Comparison of ENCODE assay signal across 9 mouse cellular contexts in the genomic region with DNA sequence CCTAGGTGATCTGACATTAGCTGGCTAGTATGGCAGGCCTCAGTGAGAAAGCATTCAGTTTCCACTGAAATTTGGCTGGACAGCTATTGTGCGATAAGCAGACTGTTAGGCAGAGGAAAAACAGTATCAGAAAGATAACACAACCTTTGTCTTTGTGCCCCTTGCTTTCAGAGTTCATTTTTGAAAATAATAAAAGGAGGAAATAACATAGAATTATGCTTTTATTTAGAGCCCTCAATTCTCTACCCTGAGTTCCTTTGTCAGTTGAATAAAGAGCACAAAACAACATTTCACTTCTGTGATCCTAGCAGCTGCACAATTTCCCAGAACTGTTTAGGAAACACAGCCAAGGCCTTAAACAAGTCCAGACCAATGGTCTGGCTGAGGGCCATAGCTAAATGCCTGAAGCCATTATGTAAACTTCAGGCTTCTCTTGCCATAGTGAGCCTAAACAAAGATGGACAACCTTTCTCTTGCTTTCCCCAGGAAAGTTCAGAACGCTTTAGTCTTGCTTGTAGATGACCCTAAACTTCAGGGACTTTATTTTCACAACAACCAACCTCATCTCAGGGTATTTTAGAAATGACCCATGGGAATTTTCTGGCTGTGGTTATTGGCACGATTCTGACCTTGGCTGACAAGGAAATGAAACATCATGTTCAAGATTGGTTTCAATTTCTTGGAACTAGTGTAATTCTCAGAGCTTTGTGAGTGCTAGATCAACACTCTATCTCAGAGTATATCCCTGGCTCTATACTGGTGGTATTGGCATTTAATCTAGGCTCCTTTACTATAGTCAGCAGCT. TPM values are rescaled to one million over a fixed set of nuclear protein-coding genes. Genes with fewer than 3 reads are reported as not detected.
DNase-seq lines count a peak whose midpoint lies in the region; ATAC-seq and TF ChIP-seq lines count a peak whose summit lies in the region.
"Had no signal": no experiment of that assay in that cellular context is flagged by ENCODE, and none has a peak within 500 bp of the region (broad histone marks: within the 10 kb centered on the region; RNA-seq: fewer than 3 reads in every experiment).

No protein-coding gene starts in this region.

- no peaks in the 10 kb centered on the region for H3K27me3 ChIP-seq in hindbrain, embryonic 15.5 days
- no peaks in the 10 kb centered on the region for H3K27me3 ChIP-seq in hindbrain, embryonic 13.5 days
- H3K27me3 ChIP-seq in myocyte (ENCODE audit: control insufficient read depth, insufficient read depth, insufficient read length) = no peaks in the 10 kb centered on the region
- H3K27me3 ChIP-seq: midbrain, embryonic 12.5 days had no signal

- no peak overlapping the region for H3K4me2 ChIP-seq in hindbrain, embryonic 15.5 days
- no peak overlapping the region for H3K4me2 ChIP-seq in hindbrain, embryonic 13.5 days
- H3K4me2 ChIP-seq in myocyte (ENCODE audit: low read depth) = peak overlapping the region; percentile 85
- H3K4me2 ChIP-seq: midbrain, embryonic 12.5 days had no signal

- DNase-seq in adrenal gland, postnatal 10 days = peak; percentile 66
- DNase-seq in heart, adult 8-10 months (ENCODE audit: low spot score) = peak; percentile 89
- DNase-seq in kidney, postnatal 10 days = peak; percentile 81
- DNase-seq in spleen, postnatal 10 days (ENCODE audit: low spot score in 2 of 2) = no peak
- DNase-seq in layer of hippocampus, adult 11-12 months (ENCODE audit: low spot score) = no peak

- ATAC-seq in hindbrain, embryonic 15.5 days (ENCODE audit: low FRiP score, low read depth) = no peak
- ATAC-seq in hindbrain, embryonic 13.5 days (ENCODE audit: low FRiP score) = no peak

- no peak overlapping the region for H3K4me3 ChIP-seq in hindbrain, embryonic 15.5 days
- H3K4me3 ChIP-seq in hindbrain, embryonic 13.5 days = no peak overlapping the region
- no peak overlapping the region for H3K4me3 ChIP-seq in myocyte
- H3K4me3 ChIP-seq: midbrain, embryonic 12.5 days had no signal

- H3K4me1 ChIP-seq in hindbrain, embryonic 15.5 days (replicated peaks) = no peaks in the 10 kb centered on the region
- no peaks in the 10 kb centered on the region for H3K4me1 ChIP-seq in hindbrain, embryonic 13.5 days (replicated peaks)
- H3K4me1 ChIP-seq: midbrain, embryonic 12.5 days had no signal

- H3K79me2 ChIP-seq in myocyte (ENCODE audit: control insufficient read depth, insufficient read depth) = no peaks in the 10 kb centered on the region

- no peaks in the 10 kb centered on the region for H3K9me3 ChIP-seq in hindbrain, embryonic 15.5 days
- H3K9me3 ChIP-seq in hindbrain, embryonic 13.5 days = no peaks in the 10 kb centered on the region
- H3K9me3 ChIP-seq: midbrain, embryonic 12.5 days had no signal

- no peak overlapping the region for H3K9ac ChIP-seq in hindbrain, embryonic 15.5 days
- no peak overlapping the region for H3K9ac ChIP-seq in hindbrain, embryonic 13.5 days
- H3K9ac ChIP-seq: midbrain, embryonic 12.5 days had no signal

- no peak overlapping the region for H3ac ChIP-seq in myocyte (ENCODE audit: control insufficient read depth, insufficient read length)

- WGBS in hindbrain, embryonic 15.5 days = 70% methylated on average over 3 of the region's 3 CpGs
- WGBS in hindbrain, embryonic 13.5 days = 76% methylated on average over 3 of the region's 3 CpGs

- no peak for TF ChIP-seq POLR2A in myocyte (IDR thresholded peaks at IDR 0.05; ENCODE audit: insufficient read length, low read depth)

- peak overlapping the region; percentile 60 for H3K27ac ChIP-seq in hindbrain, embryonic 15.5 days (replicated peaks)
- H3K27ac ChIP-seq in hindbrain, embryonic 13.5 days = no peak overlapping the region; the same call in 1 of the 2 replicates
- H3K27ac ChIP-seq: midbrain, embryonic 12.5 days had no signal

- no peaks in the 10 kb centered on the region for H3K36me3 ChIP-seq in hindbrain, embryonic 15.5 days
- no peaks in the 10 kb centered on the region for H3K36me3 ChIP-seq in hindbrain, embryonic 13.5 days
- no peaks in the 10 kb centered on the region for H3K36me3 ChIP-seq in myocyte (ENCODE audit: control insufficient read depth, insufficient read depth)
- H3K36me3 ChIP-seq: midbrain, embryonic 12.5 days had no signal

TF ChIP-seq in myocyte, 11 proteins besides CTCF, POLR2A, EP300 and RAD21:
- no peak for TF ChIP-seq USF1 (IDR thresholded peaks at IDR 0.05; ENCODE audit: low read depth)
- no peak for TF ChIP-seq SRF (IDR thresholded peaks at IDR 0.05; ENCODE audit: control insufficient read depth, insufficient read length, low read depth)
- no peak for TF ChIP-seq POLR2AphosphoS2 (IDR thresholded peaks at IDR 0.05; ENCODE audit: insufficient read length, low read depth)
- TF ChIP-seq MYOD1 (IDR thresholded peaks at IDR 0.05; ENCODE audit: control insufficient read depth in 1 of 3, insufficient read length in 2 of 3, low read depth in 2 of 3) = peak in 2 of 3 experiments; percentile 1 to 45
- TF ChIP-seq MYOG (IDR thresholded peaks at IDR 0.05; ENCODE audit: control insufficient read depth in 1 of 3, insufficient read depth in 1 of 3, insufficient read length in 2 of 3, low read depth in 2 of 3) = peak in 1 of 3 experiments; percentile 82
- peak; percentile 43 for TF ChIP-seq TCF12 (IDR thresholded peaks at IDR 0.05; ENCODE audit: insufficient read depth, poor library complexity, severe bottlenecking)
- no peak for TF ChIP-seq MAX (IDR thresholded peaks at IDR 0.05; ENCODE audit: low read depth)
- TF ChIP-seq TCF3 (IDR thresholded peaks at IDR 0.05; ENCODE audit: insufficient read length, low read depth) = no peak
- TF ChIP-seq CEBPB (IDR thresholded peaks at IDR 0.05; ENCODE audit: insufficient read depth, poor library complexity, severe bottlenecking) = no peak
- TF ChIP-seq E2F4 (IDR thresholded peaks at IDR 0.05; ENCODE audit: insufficient read depth) = no peak
- no peak for TF ChIP-seq REST (IDR thresholded peaks at IDR 0.05; ENCODE audit: insufficient read depth, insufficient read length)

RNA-seq across cellular contexts. Expression of gene Cd69, which starts 45.3 kb away (rescaled TPM):
- polyA plus RNA-seq in hindbrain, embryonic 15.5 days (2015; fragmentation: Nextera tagmentation; extraction: Ambion mirVana) = not detected in 2 replicates
- not detected in 2 replicates for polyA plus RNA-seq in hindbrain, embryonic 13.5 days (2015; fragmentation: Nextera tagmentation; extraction: Ambion mirVana)
- total RNA-seq in adrenal gland, postnatal 10 days (2021) = 1 to 10 TPM; 1.1 to 1.4 TPM
- total RNA-seq in heart, adult 8-10 months (2022) = under 1 TPM in 1 of 4 experiments, not detected in 3; 0.16 TPM
- polyA plus RNA-seq in myocyte (2012; fragmentation: generic; extraction: Trizol) = 0.23 TPM
- polyA plus RNA-seq: midbrain, embryonic 12.5 days had no signal

RNA-seq across cellular contexts. Expression of gene Clec2d, which starts 49.6 kb away (rescaled TPM):
- polyA plus RNA-seq in hindbrain, embryonic 15.5 days (2015; fragmentation: Nextera tagmentation; extraction: Ambion mirVana) = 0.12 and 0.13 TPM in 2 replicates
- polyA plus RNA-seq in hindbrain, embryonic 13.5 days (2015; fragmentation: Nextera tagmentation; extraction: Ambion mirVana) = not detected in 2 replicates
- total RNA-seq in adrenal gland, postnatal 10 days (2021) = 10 to 100 TPM; 78.5 to 78.6 TPM
- 10 to 100 TPM; 28.4 to 43.3 (median 34.1) TPM for total RNA-seq in heart, adult 8-10 months (2022)
- polyA plus RNA-seq in myocyte (2012; fragmentation: generic; extraction: Trizol) = 19.7 TPM

Comparison
In these comparisons a context has a peak if more than half of its experiments do, and no peak if none do; other contexts are left out.
1. DNase-seq: peak in adrenal gland, postnatal 10 days (single experiment), heart, adult 8-10 months (single experiment) and kidney, postnatal 10 days (single experiment); none in spleen, postnatal 10 days (0 of 2) and layer of hippocampus, adult 11-12 months (single experiment).
2. RNA of gene Clec2d, which starts 49.6 kb away (polyA plus RNA-seq): 19.7 TPM in myocyte (single experiment); 0.12 to 0.13 TPM in hindbrain, embryonic 15.5 days and not detected in hindbrain, embryonic 13.5 days; every median in the first group is over 10 times any median in the second.